Mouse (Mus musculus): Measurements from ENCODE around the gene Gm7879. TPM values are rescaled to one million over a fixed set of nuclear protein-coding genes. Genes with fewer than 3 reads are reported as not detected.

The Gm7879 gene
- total RNA-seq, 2 experiments from 2014 or later, result 8.8 to 11.2 TPM

GRCm38 (mm10) chr5:43948748-43949275, 35.9 kb downstream of the Gm7879 start:
- DNase-seq, result peak; percentile 37

- no peak for DNase-seq
Measured at GRCm38 (mm10) chr5:43953241-43953640, 40.3 kb downstream of the Gm7879 start.

- no peak for DNase-seq
Measured at GRCm38 (mm10) chr5:43959884-43960440, 47.0 kb downstream of the Gm7879 start.

DNA sequence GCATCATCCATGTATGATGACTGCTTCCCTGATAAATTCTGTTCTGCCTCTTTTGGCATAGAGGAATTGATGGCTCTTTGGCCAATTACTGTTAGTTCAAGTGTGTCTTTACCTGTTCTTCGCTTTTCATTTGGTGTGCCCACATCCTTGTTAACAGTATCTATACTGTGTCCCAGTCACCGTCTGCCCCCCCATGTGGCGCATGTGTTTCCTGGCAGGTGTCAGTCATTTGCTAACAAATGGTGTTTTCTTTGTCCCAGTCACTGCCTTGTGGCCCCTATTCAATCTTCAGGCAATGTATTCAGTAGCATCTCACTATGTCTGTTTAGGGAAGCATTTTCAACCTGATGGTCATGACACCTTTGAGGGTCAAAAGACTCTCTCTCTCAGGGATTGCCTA, 48.1 kb downstream of the Gm7879 start:
- no peak for DNase-seq

Other genes with a start within 250 kb of the Gm7879 start
- gene Bst1, start 94.3 kb upstream of the Gm7879 start, total RNA-seq (2021), result 1 to 10 TPM in 1 of 2 experiments, under 1 TPM in 1; 0.71 to 2.1 TPM
- 10 to 100 TPM; 35.7 to 37.8 TPM for gene Fbxl5, start 91.5 kb upstream of the Gm7879 start, total RNA-seq (2021)
- 1 to 10 TPM; 9.3 to 9.6 TPM for gene Cd38, start 44.6 kb upstream of the Gm7879 start, total RNA-seq (2021)
- 1 to 10 TPM in 1 of 2 experiments, under 1 TPM in 1; 0.31 to 1.2 TPM for gene Fgfbp1, start 68.6 kb downstream of the Gm7879 start, total RNA-seq (2021)
- 1 to 10 TPM; 3.8 to 4.3 TPM for gene Prom1, start 188.9 kb downstream of the Gm7879 start, total RNA-seq (2021)

Data from heart, postnatal 4 days (tissue).